Mouse (Mus musculus) granulocyte monocyte progenitor cell, adult 5-6 weeks (primary cell): Measurements from ENCODE around the gene Phf23. TPM values are rescaled to one million over a fixed set of nuclear protein-coding genes. Genes with fewer than 3 reads are reported as not detected.

Experiments
- ATAC-seq: replicated peaks from 2 replicates; pipeline ENCODE4 v1.8.0; 2016; ENCODE audit warnings: mild to moderate bottlenecking, moderate TSS enrichment, inconsistent platforms; ENCODE audit not compliant: poor library complexity, severe bottlenecking
- total RNA-seq, 2 experiments: library from RNA; stranded (forward) in 1 of 2; stranded (reverse) in 1 of 2; fragments of 200-712, 200-1000 nt in 1 of 2; fragments of >200 nt in 1 of 2; fragmentation: Nextera tagmentation in 1 of 2; gene quantifications; 2 replicates each; pipeline ENCODE4 v1.2.3; 2014 to 2017

The Phf23 gene
- total RNA-seq, 2 experiments from 2014 or later = 32.3 to 45.8 TPM

DNA sequence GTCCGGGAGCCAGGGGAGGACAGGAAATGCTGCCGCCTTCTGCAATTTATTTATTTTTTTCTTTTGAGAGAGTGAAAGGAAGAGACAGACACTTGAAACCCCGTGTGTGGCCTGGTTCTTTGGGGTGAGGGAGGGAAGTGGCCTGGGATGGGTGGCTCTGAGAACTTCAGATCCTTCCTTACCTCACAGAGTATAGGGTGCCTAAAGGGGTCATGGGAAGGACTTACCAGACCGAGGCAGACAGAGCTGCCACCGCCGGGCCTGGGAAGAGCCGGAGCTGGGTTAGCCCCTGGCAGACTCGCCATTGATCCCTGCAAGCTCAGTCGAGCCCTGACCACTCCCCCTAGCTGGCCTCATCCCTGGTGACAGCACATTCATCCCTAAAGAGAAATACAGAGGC, 49.9 kb downstream of the Phf23 start:
- no peak for ATAC-seq

DNA sequence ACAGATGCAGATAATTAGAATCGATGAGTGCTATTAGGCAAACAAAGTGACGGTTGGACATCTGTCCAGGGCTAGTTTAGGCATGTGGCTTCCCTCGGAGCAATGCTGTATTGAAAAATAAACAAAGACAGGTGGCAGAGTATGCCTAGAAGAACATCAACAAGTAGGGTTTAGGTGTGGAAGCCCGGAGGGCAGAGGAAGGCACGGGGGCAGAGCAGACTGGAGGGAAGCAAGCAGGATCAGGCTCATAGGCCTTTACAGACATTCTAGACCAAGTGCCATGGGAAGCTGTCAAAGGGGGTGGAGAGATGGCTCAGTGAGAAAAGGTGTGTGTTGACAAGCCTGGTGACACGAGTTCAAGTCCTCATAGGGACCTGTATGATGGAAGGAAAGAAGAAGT, 53.8 kb downstream of the Phf23 start:
- no peak for ATAC-seq

Other genes starting within 250 kb of the Phf23 start
Only the 30 nearest of the 39 such genes appear.
- not detected in 2 replicates for gene Chrnb1, start 199.8 kb upstream of the Phf23 start, total RNA-seq (2014; fragmentation: Nextera tagmentation)
- 0.82 TPM in 1 of 2 replicates, not detected in the other for gene Chrnb1, start 199.8 kb upstream of the Phf23 start, total RNA-seq (2017)
- gene Fgf11, start 193.9 kb upstream of the Phf23 start, total RNA-seq (2014; fragmentation: Nextera tagmentation) = 1.6 and 2.9 TPM in 2 replicates
- not detected in 2 replicates for gene Fgf11, start 193.9 kb upstream of the Phf23 start, total RNA-seq (2017)
- not detected in 2 replicates for gene Tmem102, start 190.2 kb upstream of the Phf23 start, total RNA-seq (2014; fragmentation: Nextera tagmentation)
- gene Tmem102, start 190.2 kb upstream of the Phf23 start, total RNA-seq (2017) = not detected in 2 replicates
- gene Gm39566, start 180.5 kb upstream of the Phf23 start, total RNA-seq (2014; fragmentation: Nextera tagmentation) = not detected in 2 replicates
- gene Gm39566, start 180.5 kb upstream of the Phf23 start, total RNA-seq (2017) = not detected in 2 replicates
- not detected in 2 replicates for gene Spem2, start 177.3 kb upstream of the Phf23 start, total RNA-seq (2014; fragmentation: Nextera tagmentation)
- not detected in 2 replicates for gene Spem2, start 177.3 kb upstream of the Phf23 start, total RNA-seq (2017)
- gene Spem1, start 173.6 kb upstream of the Phf23 start, total RNA-seq (2014; fragmentation: Nextera tagmentation) = not detected in 2 replicates
- gene Spem1, start 173.6 kb upstream of the Phf23 start, total RNA-seq (2017) = not detected in 2 replicates
- gene Nlgn2, start 158.0 kb upstream of the Phf23 start, total RNA-seq (2014; fragmentation: Nextera tagmentation) = 13.5 and 33.1 TPM in 2 replicates
- 4.0 and 7.4 TPM in 2 replicates for gene Nlgn2, start 158.0 kb upstream of the Phf23 start, total RNA-seq (2017)
- 294 and 359 TPM in 2 replicates for gene Tmem256, start 157.3 kb upstream of the Phf23 start, total RNA-seq (2014; fragmentation: Nextera tagmentation)
- gene Tmem256, start 157.3 kb upstream of the Phf23 start, total RNA-seq (2017) = 118 and 164 TPM in 2 replicates
- gene Plscr3, start 149.4 kb upstream of the Phf23 start, total RNA-seq (2014; fragmentation: Nextera tagmentation) = 108 and 109 TPM in 2 replicates
- 24.9 and 25.2 TPM in 2 replicates for gene Plscr3, start 149.4 kb upstream of the Phf23 start, total RNA-seq (2017)
- 0.60 TPM in 1 of 2 replicates, not detected in the other for gene Tnk1, start 137.0 kb upstream of the Phf23 start, total RNA-seq (2014; fragmentation: Nextera tagmentation)
- gene Tnk1, start 137.0 kb upstream of the Phf23 start, total RNA-seq (2017) = not detected in 2 replicates
- gene Tmem95, start 117.8 kb upstream of the Phf23 start, total RNA-seq (2014; fragmentation: Nextera tagmentation) = not detected in 2 replicates
- not detected in 2 replicates for gene Tmem95, start 117.8 kb upstream of the Phf23 start, total RNA-seq (2017)
- 0.41 and 4.2 TPM in 2 replicates for gene Kctd11, start 114.4 kb upstream of the Phf23 start, total RNA-seq (2014; fragmentation: Nextera tagmentation)
- gene Kctd11, start 114.4 kb upstream of the Phf23 start, total RNA-seq (2017) = 1.1 and 2.6 TPM in 2 replicates
- gene Acap1, start 100.2 kb upstream of the Phf23 start, total RNA-seq (2014; fragmentation: Nextera tagmentation) = 52.4 and 65.1 TPM in 2 replicates
- 47.0 and 50.7 TPM in 2 replicates for gene Acap1, start 100.2 kb upstream of the Phf23 start, total RNA-seq (2017)
- gene 2810408A11Rik, start 94.8 kb upstream of the Phf23 start, total RNA-seq (2014; fragmentation: Nextera tagmentation) = 1.3 and 3.5 TPM in 2 replicates
- 3.6 and 6.4 TPM in 2 replicates for gene 2810408A11Rik, start 94.8 kb upstream of the Phf23 start, total RNA-seq (2017)
- 32.0 and 38.9 TPM in 2 replicates for gene Neurl4, start 94.7 kb upstream of the Phf23 start, total RNA-seq (2014; fragmentation: Nextera tagmentation)
- 20.7 and 27.5 TPM in 2 replicates for gene Neurl4, start 94.7 kb upstream of the Phf23 start, total RNA-seq (2017)
- gene Gps2, start 81.9 kb upstream of the Phf23 start, total RNA-seq (2014; fragmentation: Nextera tagmentation) = 71.5 and 99.8 TPM in 2 replicates
- gene Gps2, start 81.9 kb upstream of the Phf23 start, total RNA-seq (2017) = 47.1 and 58.2 TPM in 2 replicates
- gene Eif5a, start 73.8 kb upstream of the Phf23 start, total RNA-seq (2014; fragmentation: Nextera tagmentation) = 1,453 and 1,476 TPM in 2 replicates
- 890 and 976 TPM in 2 replicates for gene Eif5a, start 73.8 kb upstream of the Phf23 start, total RNA-seq (2017)
- gene Ybx2, start 60.0 kb upstream of the Phf23 start, total RNA-seq (2014; fragmentation: Nextera tagmentation) = not detected in 2 replicates
- 2.1 TPM in 1 of 2 replicates, not detected in the other for gene Ybx2, start 60.0 kb upstream of the Phf23 start, total RNA-seq (2017)
- gene Slc2a4, start 47.6 kb upstream of the Phf23 start, total RNA-seq (2014; fragmentation: Nextera tagmentation) = not detected in 2 replicates
- gene Slc2a4, start 47.6 kb upstream of the Phf23 start, total RNA-seq (2017) = not detected in 2 replicates
- not detected in 2 replicates for gene Cldn7, start 31.0 kb upstream of the Phf23 start, total RNA-seq (2014; fragmentation: Nextera tagmentation)
- not detected in 2 replicates for gene Cldn7, start 31.0 kb upstream of the Phf23 start, total RNA-seq (2017)
- gene Ctdnep1, start 14.6 kb upstream of the Phf23 start, total RNA-seq (2014; fragmentation: Nextera tagmentation) = 191 and 254 TPM in 2 replicates
- 19.3 and 23.8 TPM in 2 replicates for gene Ctdnep1, start 14.6 kb upstream of the Phf23 start, total RNA-seq (2017)
- 59.4 and 70.0 TPM in 2 replicates for gene Elp5, start 13.3 kb upstream of the Phf23 start, total RNA-seq (2014; fragmentation: Nextera tagmentation)
- gene Elp5, start 13.3 kb upstream of the Phf23 start, total RNA-seq (2017) = 58.2 and 77.5 TPM in 2 replicates
- 288 and 367 TPM in 2 replicates for gene Gabarap, start 4.6 kb upstream of the Phf23 start, total RNA-seq (2014; fragmentation: Nextera tagmentation)
- gene Gabarap, start 4.6 kb upstream of the Phf23 start, total RNA-seq (2017) = 239 and 250 TPM in 2 replicates
- gene Dvl2, start 4.8 kb downstream of the Phf23 start, total RNA-seq (2014; fragmentation: Nextera tagmentation) = 4.6 and 24.5 TPM in 2 replicates
- gene Dvl2, start 4.8 kb downstream of the Phf23 start, total RNA-seq (2017) = 16.1 and 18.0 TPM in 2 replicates
- 39.7 and 55.8 TPM in 2 replicates for gene Acadvl, start 19.6 kb downstream of the Phf23 start, total RNA-seq (2014; fragmentation: Nextera tagmentation)
- gene Acadvl, start 19.6 kb downstream of the Phf23 start, total RNA-seq (2017) = 40.3 and 42.1 TPM in 2 replicates
- gene Dlg4, start 21.2 kb downstream of the Phf23 start, total RNA-seq (2014; fragmentation: Nextera tagmentation) = 11.4 and 12.3 TPM in 2 replicates
- gene Dlg4, start 21.2 kb downstream of the Phf23 start, total RNA-seq (2017) = 1.3 and 3.5 TPM in 2 replicates
- not detected in 2 replicates for gene Asgr1, start 58.3 kb downstream of the Phf23 start, total RNA-seq (2014; fragmentation: Nextera tagmentation)
- gene Asgr1, start 58.3 kb downstream of the Phf23 start, total RNA-seq (2017) = not detected in 2 replicates
- 3.9 TPM in 1 of 2 replicates, not detected in the other for gene Asgr2, start 96.9 kb downstream of the Phf23 start, total RNA-seq (2014; fragmentation: Nextera tagmentation)
- gene Asgr2, start 96.9 kb downstream of the Phf23 start, total RNA-seq (2017) = not detected in 2 replicates
- 11.3 and 13.2 TPM in 2 replicates for gene Mgl2, start 134.6 kb downstream of the Phf23 start, total RNA-seq (2014; fragmentation: Nextera tagmentation)
- gene Mgl2, start 134.6 kb downstream of the Phf23 start, total RNA-seq (2017) = 36.5 and 37.9 TPM in 2 replicates
- gene Clec10a, start 160.4 kb downstream of the Phf23 start, total RNA-seq (2014; fragmentation: Nextera tagmentation) = 6.9 and 11.3 TPM in 2 replicates
- 9.8 and 13.9 TPM in 2 replicates for gene Clec10a, start 160.4 kb downstream of the Phf23 start, total RNA-seq (2017)